Mouse (Mus musculus) neural tube, embryonic 12.5 days (tissue): ENCODE data around the gene Bcan. TPM values are rescaled to one million over a fixed set of nuclear protein-coding genes. Genes with fewer than 3 reads are reported as not detected.
A peak's percentile ranks its signal among the peaks of the same experiment; 100 is the strongest.

Experiments used
- ATAC-seq: fragments of 200-750 bp; cut with Nextera tagmentation; 2 replicates; pipeline ENCODE4 v1.8.0; 2017; ENCODE audit warnings: low read depth, mild to moderate bottlenecking, moderate TSS enrichment, moderate library complexity; ENCODE audit not compliant: low FRiP score
- H3K27ac ChIP-seq: fragments of 300-500 bp; sonication (generic); 2 replicates; pipeline ENCODE4 v1.5.1; 2016
- H3K27me3 ChIP-seq: fragments of 300-500 bp; sonication (generic); replicated peaks from 2 replicates; pipeline ENCODE4 v1.6.1; 2016; ENCODE audit warnings: mild to moderate bottlenecking
- H3K36me3 ChIP-seq: fragments of 300-500 bp; sonication (generic); 2 replicates; pipeline ENCODE4 v1.6.1; 2016; ENCODE audit warnings: mild to moderate bottlenecking
- H3K4me1 ChIP-seq: fragments of 300-500 bp; sonication (generic); 2 replicates; pipeline ENCODE4 v1.6.1; 2016
- H3K4me2 ChIP-seq: fragments of 300-500 bp; sonication (generic); replicated peaks from 2 replicates; pipeline ENCODE4 v1.6.1; 2016; ENCODE audit warnings: mild to moderate bottlenecking
- H3K4me3 ChIP-seq: fragments of 300-500 bp; sonication (generic); 2 replicates; pipeline ENCODE4 v1.5.1; 2016
- H3K9ac ChIP-seq: fragments of 300-500 bp; sonication (generic); 2 replicates; pipeline ENCODE4 v1.6.1; 2016; ENCODE audit warnings: mild to moderate bottlenecking
- H3K9me3 ChIP-seq: fragments of 300-500 bp; sonication (generic); 2 replicates; pipeline ENCODE4 v1.6.1; 2016; ENCODE audit warnings: mild to moderate bottlenecking
- WGBS: fragments of 180-500 bp; shearing (Covaris S2); methylation state at CpG from one replicate; pipeline ENCODE4 v1.1.7; 2016; 5-methylcytosine and 5-hydroxymethylcytosine counted together
- polyA plus RNA-seq: library from polyadenylated mRNA; unstranded; fragments of >200 nt; fragmentation: Nextera tagmentation; extraction: Ambion mirVana; gene quantifications from 2 replicates; pipeline ENCODE4 v1.2.1, GENCODE M21; 2016

The Bcan gene
- polyA plus RNA-seq, 1 experiment from 2014 or later: 4.1 TPM

DNA sequence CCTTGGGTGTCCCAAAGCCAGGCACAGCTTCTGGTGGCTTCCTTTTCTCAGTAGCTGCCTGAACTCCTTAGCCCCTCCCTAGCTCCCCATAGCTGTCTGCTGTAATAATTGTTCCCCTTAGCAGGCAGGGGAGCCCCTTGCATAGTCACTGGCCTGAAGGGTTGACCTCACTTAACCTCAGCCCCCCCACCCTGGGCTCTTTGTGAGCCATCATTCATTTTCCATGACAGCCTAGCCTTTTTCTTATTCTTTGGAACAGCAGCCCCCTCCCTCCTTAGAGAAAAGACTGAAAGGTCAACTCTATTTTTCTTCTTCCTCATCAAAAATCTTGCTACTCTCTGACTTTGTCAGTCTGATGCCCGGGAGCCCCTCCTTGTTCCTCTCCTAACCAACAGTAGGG is 41.1 kb downstream of the Bcan start:
- H3K36me3 ChIP-seq: peaks cover 3% of the 10 kb centered on the region; the same call in 1 of the 2 replicates
- 0 out of 2 replicates have a peak overlapping the region, but pooled peaks have one; percentile 12 for H3K27ac ChIP-seq
- H3K4me1 ChIP-seq: peaks cover 29% of the 10 kb centered on the region

DNA sequence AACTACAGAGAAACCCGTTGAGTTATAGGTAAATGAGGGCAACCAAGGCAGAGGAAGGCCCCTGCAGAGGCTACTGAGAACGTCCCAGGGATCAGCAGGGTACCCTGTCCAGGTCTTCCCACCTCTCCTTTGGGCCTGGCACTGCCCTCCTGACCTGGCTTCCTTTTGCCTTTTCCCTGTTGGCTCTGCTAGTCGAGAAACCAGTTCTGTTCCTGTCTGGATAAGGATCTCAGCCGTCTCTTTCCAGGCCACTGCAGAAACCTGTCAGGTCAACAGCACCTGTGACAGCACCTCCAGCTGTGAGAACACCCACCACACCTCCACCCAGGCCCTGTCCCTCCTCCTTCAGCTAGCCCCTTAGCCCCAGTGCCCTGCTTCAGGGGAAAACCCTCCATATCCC is 41.6 kb downstream of the Bcan start:
- H3K9ac ChIP-seq: no peak overlapping the region
- H3K27ac ChIP-seq: no peak overlapping the region
- peaks cover 29% of the 10 kb centered on the region for H3K4me1 ChIP-seq
- H3K4me2 ChIP-seq: no peak overlapping the region
- 12% methylated on average over 4 of the region's 4 CpGs for WGBS
- no peaks in the 10 kb centered on the region for H3K9me3 ChIP-seq
- H3K27me3 ChIP-seq: no peaks in the 10 kb centered on the region
- H3K36me3 ChIP-seq: peaks cover 5% of the 10 kb centered on the region; the same call in 1 of the 2 replicates
- no peak overlapping the region for H3K4me3 ChIP-seq
- no peak for ATAC-seq

More for the DNA sequence above, 41.1 kb downstream of the Bcan start:
- no peaks in the 10 kb centered on the region for H3K27me3 ChIP-seq
- H3K4me3 ChIP-seq: no peak overlapping the region
- ATAC-seq: no peak
- H3K9me3 ChIP-seq: no peaks in the 10 kb centered on the region
- 11% methylated on average over 1 of the region's 1 CpGs for WGBS
- H3K9ac ChIP-seq: no peak overlapping the region
- H3K4me2 ChIP-seq: no peak overlapping the region

DNA sequence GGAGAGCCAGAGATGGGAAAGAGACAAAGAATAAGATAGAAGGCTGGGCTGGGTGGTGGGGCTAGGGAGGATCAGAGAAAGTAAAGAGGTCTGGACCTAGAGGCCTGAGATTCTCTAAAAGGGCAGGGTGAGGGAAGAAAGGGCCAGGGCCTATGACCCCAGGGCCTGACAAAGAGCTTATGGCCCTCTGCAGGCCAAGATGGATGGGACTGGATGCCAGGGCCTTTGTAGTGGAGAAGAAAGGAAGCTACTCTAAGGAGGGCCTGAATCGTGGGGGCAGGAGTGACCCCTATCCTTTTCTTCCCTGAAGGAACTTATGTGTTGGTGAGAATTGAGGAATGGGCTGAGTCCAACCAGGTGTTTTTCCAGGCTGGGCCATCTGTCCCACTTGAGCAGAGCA is 42.0 kb downstream of the Bcan start:
- no peak for ATAC-seq
- H3K36me3 ChIP-seq: peaks cover 5% of the 10 kb centered on the region; the same call in 1 of the 2 replicates
- peaks cover 32% of the 10 kb centered on the region for H3K4me1 ChIP-seq
- no peak overlapping the region for H3K9ac ChIP-seq
- H3K27me3 ChIP-seq: no peaks in the 10 kb centered on the region
- no peak overlapping the region for H3K27ac ChIP-seq
- H3K9me3 ChIP-seq: no peaks in the 10 kb centered on the region
- no peak overlapping the region for H3K4me3 ChIP-seq
- 8% methylated on average over 1 of the region's 1 CpGs for WGBS
- H3K4me2 ChIP-seq: no peak overlapping the region

DNA sequence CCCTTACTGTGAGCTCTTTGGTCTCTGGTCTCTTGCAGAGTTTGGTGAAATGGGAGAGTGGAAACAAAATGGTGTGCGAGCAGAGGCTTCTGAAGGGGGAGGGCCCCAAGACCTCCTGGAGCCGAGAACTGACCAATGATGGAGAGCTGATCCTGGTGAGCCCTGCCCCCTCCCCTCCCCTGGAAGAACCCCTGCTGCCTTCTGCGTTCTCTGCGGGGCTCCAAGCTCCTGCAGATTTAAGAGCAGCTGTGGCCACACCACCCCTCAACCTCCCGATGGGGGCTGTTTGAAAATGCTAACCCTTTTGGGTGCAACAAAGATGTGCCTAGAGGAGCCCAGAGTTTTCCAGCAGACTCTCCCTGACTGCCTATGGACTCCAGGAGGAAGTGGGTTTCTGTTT is 47.6 kb downstream of the Bcan start:
- 0 out of 2 replicates have a peak, but pooled peaks have one; percentile 21 for ATAC-seq
- Histone ChIP-seq H3K4me3 (0 out of 2 replicates have a peak overlapping the region, but pooled peaks have one; percentile 8), H3K36me3 (peaks cover 5% of the 10 kb centered on the region; the same call in 1 of the 2 replicates), H3K27ac (0 out of 2 replicates have a peak overlapping the region, but pooled peaks have one; percentile 33), H3K9ac (peak overlapping the region; percentile 47), H3K4me1 (peaks cover 50% of the 10 kb centered on the region), H3K9me3 (no peaks in the 10 kb centered on the region), H3K27me3 (no peaks in the 10 kb centered on the region), H3K4me2 (peak overlapping the region; percentile 71)
- WGBS: 3% methylated on average over 5 of the region's 5 CpGs

DNA sequence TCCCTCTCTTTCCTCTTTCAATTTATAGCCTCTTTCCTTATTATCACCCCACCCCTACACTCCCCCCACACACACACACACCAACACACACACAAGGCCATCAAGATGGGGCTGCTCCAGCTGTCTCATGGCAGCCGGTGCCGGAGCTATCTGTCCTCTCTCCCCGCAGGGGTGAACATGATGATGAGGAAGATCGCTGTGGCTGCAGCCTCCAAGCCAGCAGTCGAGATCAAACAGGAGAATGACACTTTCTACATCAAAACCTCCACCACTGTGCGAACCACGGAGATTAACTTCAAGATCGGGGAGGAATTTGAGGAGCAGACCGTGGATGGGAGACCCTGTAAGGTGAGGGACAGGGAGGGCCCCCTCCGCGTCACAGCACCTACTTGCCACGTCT is 48.1 kb downstream of the Bcan start:
- peak overlapping the region; percentile 71 for H3K4me2 ChIP-seq
- 0 out of 2 replicates have a peak overlapping the region, but pooled peaks have one; percentile 33 for H3K27ac ChIP-seq
- WGBS: 17% methylated on average over 12 of the region's 12 CpGs
- peak overlapping the region; percentile 8; the same call in 1 of the 2 replicates for H3K4me3 ChIP-seq
- no peaks in the 10 kb centered on the region for H3K27me3 ChIP-seq
- H3K36me3 ChIP-seq: peaks cover 5% of the 10 kb centered on the region; the same call in 1 of the 2 replicates
- H3K4me1 ChIP-seq: peaks cover 55% of the 10 kb centered on the region
- H3K9ac ChIP-seq: peak overlapping the region; percentile 47
- no peaks in the 10 kb centered on the region for H3K9me3 ChIP-seq
- no peak for ATAC-seq

DNA sequence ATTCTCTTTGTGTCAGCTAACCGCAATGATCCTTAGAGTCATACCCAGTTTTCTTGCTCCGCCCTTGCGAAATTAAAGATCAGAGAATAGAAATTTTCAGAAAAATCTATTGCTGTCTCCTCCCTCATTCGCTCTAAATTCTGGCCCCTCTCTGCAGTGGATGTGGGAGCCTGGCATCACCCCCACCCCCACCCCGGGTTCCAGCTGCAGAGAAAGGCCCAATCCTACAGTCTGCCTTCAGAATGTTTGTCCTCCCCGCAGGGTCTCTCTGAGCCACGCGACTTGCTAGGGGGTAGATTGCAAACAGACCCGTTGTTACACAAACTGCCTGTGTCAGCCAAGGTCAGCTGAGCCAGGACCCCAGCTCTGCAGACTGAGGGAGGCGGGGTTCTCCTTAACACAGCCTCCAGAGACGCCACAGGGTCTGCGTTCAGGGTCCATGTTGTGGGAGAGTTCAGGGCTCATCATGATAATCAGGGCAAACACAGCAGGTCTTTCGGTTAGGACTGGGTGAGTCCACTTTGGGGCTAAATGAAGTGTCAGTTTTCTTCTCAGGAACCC is 50.0 kb downstream of the Bcan start:
- no peak for ATAC-seq
- peak overlapping the region; percentile 44 for H3K4me3 ChIP-seq
- 2% methylated on average over 13 of the region's 13 CpGs for WGBS
- peak overlapping the region; percentile 63 for H3K27ac ChIP-seq
- H3K27me3 ChIP-seq: no peaks in the 10 kb centered on the region
- H3K4me2 ChIP-seq: peak overlapping the region; percentile 71
- H3K36me3 ChIP-seq: peaks cover 5% of the 10 kb centered on the region; the same call in 1 of the 2 replicates
- peaks cover 74% of the 10 kb centered on the region for H3K4me1 ChIP-seq
- H3K9ac ChIP-seq: peak overlapping the region; percentile 62
- no peaks in the 10 kb centered on the region for H3K9me3 ChIP-seq

DNA sequence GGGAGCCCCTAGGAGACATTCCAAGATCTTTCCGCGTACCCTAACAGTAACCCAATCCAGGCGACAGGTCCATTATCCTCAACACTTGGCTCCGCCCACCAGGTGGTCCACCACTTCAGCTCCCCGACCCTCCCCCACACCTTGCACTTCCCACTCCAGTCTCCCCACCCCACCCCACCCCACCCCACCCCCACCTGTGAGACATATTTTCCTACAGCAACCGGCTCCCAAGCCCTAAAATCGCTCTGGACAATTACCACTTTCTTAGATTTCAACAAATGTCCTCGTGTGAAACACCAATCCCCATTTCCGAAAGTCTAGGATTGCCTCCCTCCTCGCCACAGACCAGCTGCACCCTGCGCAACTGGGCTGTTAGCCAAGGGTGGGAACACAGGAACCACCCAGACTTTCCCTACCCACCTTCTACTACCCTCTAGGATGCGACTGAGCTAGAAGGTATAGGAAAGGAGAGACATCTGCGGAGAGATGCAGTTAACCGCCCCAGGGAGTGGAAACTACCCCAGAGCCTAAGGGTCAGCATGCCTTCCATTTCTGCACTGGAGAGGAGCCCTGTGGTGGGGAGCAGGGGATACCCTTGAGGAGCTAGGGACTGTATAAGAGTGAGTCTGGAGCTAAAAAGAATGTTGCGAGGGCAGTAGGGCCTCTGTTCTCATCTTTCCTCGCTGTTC is 50.6 kb downstream of the Bcan start:
- H3K27ac ChIP-seq: peak overlapping the region; percentile 63
- peak overlapping the region; percentile 44 for H3K4me3 ChIP-seq
- peaks cover 5% of the 10 kb centered on the region; the same call in 1 of the 2 replicates for H3K36me3 ChIP-seq
- H3K9ac ChIP-seq: peak overlapping the region; percentile 62
- WGBS: 3% methylated on average over 16 of the region's 16 CpGs
- no peaks in the 10 kb centered on the region for H3K9me3 ChIP-seq
- no peak for ATAC-seq
- H3K27me3 ChIP-seq: no peaks in the 10 kb centered on the region
- H3K4me2 ChIP-seq: peak overlapping the region; percentile 71
- H3K4me1 ChIP-seq: peaks cover 80% of the 10 kb centered on the region

DNA sequence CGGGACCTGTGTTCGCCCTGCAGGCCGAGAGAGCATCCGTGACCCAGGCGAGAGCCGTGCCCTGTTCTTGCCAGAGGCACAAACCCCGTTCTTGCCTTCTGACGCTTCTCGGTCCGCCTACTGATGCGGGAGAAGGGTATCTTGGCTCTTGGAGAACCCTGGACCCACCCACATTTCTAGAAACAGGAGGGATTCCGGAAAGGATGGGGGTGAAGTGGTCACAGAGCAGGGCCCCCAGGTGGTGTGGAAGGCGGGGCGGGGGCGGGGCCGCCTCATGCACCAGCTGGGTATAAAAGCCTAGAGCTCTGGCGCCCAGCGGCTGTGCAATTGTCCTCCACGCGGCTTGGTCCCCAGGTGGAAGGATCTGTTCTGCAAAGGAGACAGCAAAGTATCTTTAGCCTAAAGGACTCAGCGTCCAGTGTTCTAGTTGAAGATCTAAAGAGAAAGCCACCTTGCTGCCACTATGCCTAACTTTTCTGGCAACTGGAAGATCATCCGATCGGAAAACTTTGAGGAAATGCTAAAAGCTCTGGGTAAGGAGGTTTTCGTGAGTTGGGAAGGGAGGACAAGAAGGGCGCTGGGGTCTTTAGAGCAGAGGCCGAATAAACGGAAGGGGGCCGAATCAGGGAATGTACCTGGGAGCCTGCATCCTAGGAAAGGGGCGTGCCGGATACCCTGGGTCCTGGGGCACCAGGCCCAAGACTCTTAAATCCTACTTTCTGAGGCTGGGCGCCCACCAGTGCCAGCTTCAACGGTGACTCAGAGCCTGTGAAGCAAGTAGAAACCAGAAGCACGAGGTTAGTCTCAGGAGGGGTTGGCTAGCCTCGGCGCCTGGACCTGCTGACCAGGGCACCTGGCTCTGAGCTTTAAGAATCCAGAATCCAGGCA is 51.4 kb downstream of the Bcan start, which contains the start of gene Crabp2:
Crabp2 (plus strand) TSS at position 289 of the 888 bp plus-strand sequence.
- Histone ChIP-seq H3K36me3 (no peaks in the 10 kb centered on the region), H3K27ac (peak within 1 kb of the TSS; percentile 63), H3K4me3 (peak within 1 kb of the TSS; percentile 44), H3K9ac (peak within 1 kb of the TSS; percentile 62), H3K4me2 (peak within 1 kb of the TSS; percentile 71), H3K27me3 (no peaks in the 10 kb centered on the region), H3K4me1 (peaks cover 84% of the 10 kb centered on the region), H3K9me3 (no peaks in the 10 kb centered on the region)
- WGBS: under 1% methylated on average over 35 of the region's 35 CpGs
- no peak for ATAC-seq

DNA sequence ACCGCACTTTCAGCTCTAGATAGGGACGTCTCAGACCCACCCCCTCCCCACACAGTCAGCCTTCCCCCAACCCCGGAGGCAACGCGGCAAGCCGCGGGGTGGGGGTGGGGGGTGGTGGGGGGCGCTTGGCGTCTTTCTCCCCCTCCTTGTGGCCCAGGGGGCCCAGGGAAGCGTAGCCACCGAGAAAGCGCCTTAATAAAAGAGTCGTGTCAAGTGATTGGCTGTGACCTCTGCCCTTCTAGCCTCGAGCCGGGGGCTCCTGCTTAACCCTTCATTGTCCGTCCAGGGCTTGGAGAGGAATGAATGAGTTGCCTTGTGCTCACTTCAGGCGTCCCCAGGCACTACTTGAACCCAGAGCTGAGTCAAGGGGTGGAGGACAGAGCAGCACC is 52.2 kb downstream of the Bcan start:
- under 1% methylated on average over 17 of the region's 17 CpGs for WGBS
- Histone ChIP-seq H3K4me2 (peak overlapping the region; percentile 71), H3K4me3 (peak overlapping the region; percentile 44), H3K27ac (0 out of 2 replicates have a peak overlapping the region, but pooled peaks have one; percentile 18), H3K27me3 (no peaks in the 10 kb centered on the region), H3K4me1 (peaks cover 78% of the 10 kb centered on the region), H3K9me3 (no peaks in the 10 kb centered on the region), H3K36me3 (0 out of 2 replicates have a peak, but pooled peaks cover 4% of the 10 kb centered on the region), H3K9ac (peak overlapping the region; percentile 62)
- ATAC-seq: peak; percentile 4; the same call in 1 of the 2 replicates

DNA sequence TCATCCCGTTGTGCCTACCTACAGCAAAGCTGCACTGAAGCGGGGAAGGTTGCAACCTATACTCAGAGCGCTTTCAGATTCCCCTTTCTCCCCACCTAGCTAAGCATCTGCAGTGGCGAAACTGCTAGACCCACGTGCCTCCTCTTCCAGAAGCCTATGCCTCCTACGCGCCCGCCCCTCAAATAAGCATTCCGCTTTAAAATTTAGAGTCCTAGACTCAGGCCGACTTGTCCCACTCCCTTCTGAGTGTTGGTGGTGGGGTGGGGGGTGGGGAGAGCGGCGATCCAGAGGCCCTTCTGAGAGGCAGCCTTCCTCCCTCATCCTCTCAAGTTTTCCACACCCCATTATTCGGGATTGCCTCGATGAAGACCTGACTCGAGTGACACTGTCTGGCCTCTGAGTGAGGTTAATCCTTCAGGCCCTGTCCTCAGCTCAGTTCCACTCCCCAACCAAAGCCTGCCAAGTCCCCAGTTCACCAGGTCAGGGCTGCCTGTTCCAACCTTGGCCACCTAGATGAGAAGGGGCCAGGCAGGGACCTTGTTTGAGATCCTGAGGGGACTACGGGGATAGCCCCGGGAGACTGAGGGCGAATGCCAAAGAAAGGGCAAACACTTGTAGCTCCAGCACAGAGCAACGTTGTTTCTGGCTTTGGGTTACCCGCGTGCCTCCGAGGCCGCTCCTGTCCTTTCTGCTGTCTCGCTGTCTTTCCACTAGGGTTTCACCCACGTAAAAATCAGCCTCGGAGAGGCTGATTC is 52.8 kb downstream of the Bcan start:
- Histone ChIP-seq H3K27ac (peak overlapping the region; percentile 18; the same call in 1 of the 2 replicates), H3K27me3 (no peaks in the 10 kb centered on the region), H3K9me3 (no peaks in the 10 kb centered on the region), H3K4me1 (peaks cover 72% of the 10 kb centered on the region), H3K36me3 (peaks cover 6% of the 10 kb centered on the region), H3K4me2 (peak overlapping the region; percentile 71), H3K9ac (peak overlapping the region; percentile 62), H3K4me3 (peak overlapping the region; percentile 44)
- ATAC-seq: 0 out of 2 replicates have a peak, but pooled peaks have one; percentile 4
- WGBS: 2% methylated on average over 26 of the region's 26 CpGs

DNA sequence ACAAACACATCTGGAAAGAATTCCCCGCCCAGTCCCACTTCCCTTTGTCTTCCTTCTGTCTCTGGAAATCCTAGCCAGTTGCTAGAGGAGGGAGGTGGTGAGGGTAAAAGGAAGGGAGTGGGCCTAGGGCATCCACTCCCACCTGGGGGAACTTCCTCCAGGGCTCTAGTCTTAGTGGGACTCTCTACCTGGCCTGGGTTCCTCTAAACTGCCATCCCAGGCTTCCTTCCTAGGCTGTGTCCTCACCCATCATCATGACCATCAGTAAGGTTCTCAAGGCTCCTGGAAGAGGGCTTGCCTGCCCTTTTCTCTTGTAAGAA is 53.5 kb downstream of the Bcan start:
- H3K27me3 ChIP-seq: no peaks in the 10 kb centered on the region
- H3K9me3 ChIP-seq: no peaks in the 10 kb centered on the region
- H3K27ac ChIP-seq: peak overlapping the region; percentile 9; the same call in 1 of the 2 replicates
- H3K4me3 ChIP-seq: no peak overlapping the region
- no peak for ATAC-seq
- peak overlapping the region; percentile 71 for H3K4me2 ChIP-seq
- H3K4me1 ChIP-seq: peaks cover 65% of the 10 kb centered on the region
- WGBS: 7% methylated on average over 1 of the region's 1 CpGs
- no peak overlapping the region for H3K9ac ChIP-seq
- H3K36me3 ChIP-seq: peaks cover 13% of the 10 kb centered on the region
